24 mouse cellular contexts compared by ENCODE assay signal in genomic region chr3:70216096-70216495, GRCm38 (mm10).
DNase-seq lines count a peak whose midpoint lies in the region; ATAC-seq and TF ChIP-seq lines count a peak whose summit lies in the region.
"Had no signal": no experiment of that assay in that cellular context is flagged by ENCODE, and none has a peak within 500 bp of the region (broad histone marks: within the 10 kb centered on the region; RNA-seq: fewer than 3 reads in every experiment).

No protein-coding gene starts in this region.

- WGBS in hindbrain, embryonic 11.5 days = 39% methylated on average over 1 of the region's 1 CpGs
- WGBS in hindbrain, postnatal 0 days = 44% methylated on average over 1 of the region's 1 CpGs
- WGBS in hindbrain, embryonic 16.5 days = 41% methylated on average over 1 of the region's 1 CpGs

- peak; percentile 22 for DNase-seq in hindbrain, embryonic 11.5 days (ENCODE audit: low spot score)
- DNase-seq in hindbrain, postnatal 0 days (ENCODE audit: low spot score) = no peak
- DNase-seq in ZHBTc4 (ENCODE audit: low read depth, low spot score) = peak; percentile 1
- peak; percentile 10 for DNase-seq in embryo, embryonic 9.5 days (ENCODE audit: extremely low spot score)
- no peak for DNase-seq in neural tube, embryonic 10.5 days (ENCODE audit: extremely low spot score, low spot score)
- no peak for DNase-seq in left cerebral cortex, postnatal 10 days (ENCODE audit: extremely low spot score in 1 of 2, low spot score in 2 of 2)
- DNase-seq: adrenal gland, postnatal 10 days; cerebellum, adult 11-12 months; cerebellum, adult 8-10 months; cerebellum, postnatal 36 days; gastrocnemius, postnatal 10 days; gastrocnemius, postnatal 36 days; heart, adult 2 months; heart, postnatal 14 days; kidney, adult 11 months; kidney, adult 8-10 months had no signal

- TF ChIP-seq CTCF in hindbrain, postnatal 0 days (IDR thresholded peaks at IDR 0.05; ENCODE audit: low read depth) = no peak

- H3K4me2 ChIP-seq in hindbrain, embryonic 11.5 days (replicated peaks; ENCODE audit: low read depth, low read length) = no peak overlapping the region
- no peak overlapping the region for H3K4me2 ChIP-seq in hindbrain, postnatal 0 days (ENCODE audit: low read depth, low read length)
- H3K4me2 ChIP-seq in hindbrain, embryonic 16.5 days (ENCODE audit: low read length) = no peak overlapping the region
- H3K4me2 ChIP-seq: forebrain, embryonic 13.5 days; heart, embryonic 13.5 days; intestine, embryonic 15.5 days had no signal

- 0 out of 2 replicates have a peak, but pooled peaks cover 2% of the 10 kb centered on the region for H3K4me1 ChIP-seq in hindbrain, embryonic 11.5 days (replicated peaks; ENCODE audit: control insufficient read depth, insufficient read depth, low read length)
- no peaks in the 10 kb centered on the region for H3K4me1 ChIP-seq in hindbrain, postnatal 0 days (ENCODE audit: insufficient read depth, low read length)
- H3K4me1 ChIP-seq in hindbrain, embryonic 16.5 days (ENCODE audit: control insufficient read depth, insufficient read depth, low read depth, low read length) = no peaks in the 10 kb centered on the region
- H3K4me1 ChIP-seq: forebrain, embryonic 10.5 days; heart, embryonic 10.5 days; heart, embryonic 13.5 days; intestine, embryonic 15.5 days had no signal

- H3K9ac ChIP-seq in hindbrain, embryonic 11.5 days (ENCODE audit: low read depth, low read length) = no peak overlapping the region
- no peak overlapping the region for H3K9ac ChIP-seq in hindbrain, postnatal 0 days (replicated peaks; ENCODE audit: low read length)
- H3K9ac ChIP-seq in hindbrain, embryonic 16.5 days (ENCODE audit: low read depth, low read length) = no peak overlapping the region
- H3K9ac ChIP-seq: forebrain, embryonic 13.5 days; heart, embryonic 13.5 days; intestine, embryonic 15.5 days had no signal

- no peaks in the 10 kb centered on the region for H3K9me3 ChIP-seq in hindbrain, embryonic 11.5 days (ENCODE audit: control insufficient read depth, low read length)
- no peaks in the 10 kb centered on the region for H3K9me3 ChIP-seq in hindbrain, postnatal 0 days (ENCODE audit: low read length)
- no peaks in the 10 kb centered on the region for H3K9me3 ChIP-seq in hindbrain, embryonic 16.5 days (ENCODE audit: control insufficient read depth, low read length)
- H3K9me3 ChIP-seq: forebrain, embryonic 10.5 days; forebrain, embryonic 13.5 days; heart, embryonic 10.5 days; heart, embryonic 13.5 days; intestine, embryonic 15.5 days had no signal

- ATAC-seq in hindbrain, embryonic 11.5 days (ENCODE audit: low FRiP score) = peak; percentile 78
- no peak for ATAC-seq in hindbrain, postnatal 0 days
- peak; percentile 64; the same call in 1 of the 2 replicates for ATAC-seq in hindbrain, embryonic 16.5 days
- ATAC-seq: CD4-positive, CD25-positive, alpha-beta regulatory T cell, adult 4 months; forebrain, embryonic 13.5 days; forebrain, embryonic 16.5 days; intestine, embryonic 15.5 days had no signal

- no peaks in the 10 kb centered on the region for H3K27me3 ChIP-seq in hindbrain, embryonic 11.5 days (ENCODE audit: control insufficient read depth, insufficient read depth, low read length)
- H3K27me3 ChIP-seq in hindbrain, postnatal 0 days (ENCODE audit: insufficient read depth, low read length) = no peaks in the 10 kb centered on the region
- H3K27me3 ChIP-seq in hindbrain, embryonic 16.5 days (replicated peaks; ENCODE audit: control insufficient read depth, insufficient read depth, low read length) = no peaks in the 10 kb centered on the region
- H3K27me3 ChIP-seq: forebrain, embryonic 13.5 days; heart, embryonic 13.5 days; intestine, embryonic 15.5 days had no signal

- no peaks in the 10 kb centered on the region for H3K36me3 ChIP-seq in hindbrain, embryonic 11.5 days (ENCODE audit: control insufficient read depth, insufficient read depth, low read length)
- H3K36me3 ChIP-seq in hindbrain, postnatal 0 days (ENCODE audit: insufficient read depth, low read length) = no peaks in the 10 kb centered on the region
- H3K36me3 ChIP-seq in hindbrain, embryonic 16.5 days (ENCODE audit: control insufficient read depth, insufficient read depth, low read length) = no peaks in the 10 kb centered on the region
- H3K36me3 ChIP-seq: forebrain, embryonic 10.5 days; heart, embryonic 10.5 days; heart, embryonic 13.5 days; intestine, embryonic 15.5 days had no signal

- intact Hi-C loops in left cerebral cortex, postnatal 10 days (cut with DNase I) = no loop called here

- H3K4me3 ChIP-seq in hindbrain, embryonic 11.5 days (ENCODE audit: low read depth, low read length) = no peak overlapping the region
- no peak overlapping the region for H3K4me3 ChIP-seq in hindbrain, postnatal 0 days (ENCODE audit: low read length)
- H3K4me3 ChIP-seq in hindbrain, embryonic 16.5 days (ENCODE audit: low read length) = no peak overlapping the region
- H3K4me3 ChIP-seq: forebrain, embryonic 10.5 days; forebrain, embryonic 13.5 days; heart, adult 2 months; heart, embryonic 10.5 days; heart, embryonic 13.5 days; intestine, embryonic 15.5 days had no signal

- no peak overlapping the region for H3K27ac ChIP-seq in hindbrain, embryonic 11.5 days (ENCODE audit: low read depth, low read length)
- no peak overlapping the region for H3K27ac ChIP-seq in hindbrain, postnatal 0 days
- no peak overlapping the region for H3K27ac ChIP-seq in hindbrain, embryonic 16.5 days (ENCODE audit: low read depth, low read length)
- H3K27ac ChIP-seq: forebrain, embryonic 10.5 days; forebrain, embryonic 13.5 days; heart, adult 2 months; heart, embryonic 10.5 days; heart, embryonic 13.5 days; intestine, embryonic 15.5 days had no signal

Comparison
In these comparisons a context has a peak if more than half of its experiments do, and no peak if none do; other contexts are left out.
1. DNase-seq: peak in hindbrain, embryonic 11.5 days (single experiment), ZHBTc4 (single experiment) and embryo, embryonic 9.5 days (single experiment); none in hindbrain, postnatal 0 days (single experiment), neural tube, embryonic 10.5 days (single experiment) and left cerebral cortex, postnatal 10 days (0 of 2).